Mouse (Mus musculus): Measurements from ENCODE around the gene Hip1.
"Not testable (repeated sequence)": the region's sequence is repeated elsewhere in the genome, so short reads cannot be mapped to it uniquely, and the experiment has no call there.

Hip1 gene

GRCm38 (mm10) chr5:135494183-135494910 is 50.6 kb downstream of the Hip1 start:
- DNase-seq (ENCODE audit: low read depth in 2 of 2, low spot score in 2 of 2): no peak

GRCm38 (mm10) chr5:135493095-135493494 is 51.8 kb downstream of the Hip1 start:
- no peak for DNase-seq (ENCODE audit: low read depth in 2 of 2, low spot score in 2 of 2)

GRCm38 (mm10) chr5:135492126-135492525 is 52.8 kb downstream of the Hip1 start:
- no peak for DNase-seq (ENCODE audit: low read depth in 2 of 2, low spot score in 2 of 2)

- no peak for DNase-seq (ENCODE audit: low read depth in 2 of 2, low spot score in 2 of 2)
Observed at GRCm38 (mm10) chr5:135489695-135490294, 55.1 kb downstream of the Hip1 start.

GRCm38 (mm10) chr5:135488881-135489694 is 55.8 kb downstream of the Hip1 start:
- DNase-seq (ENCODE audit: low read depth in 2 of 2, low spot score in 2 of 2): no peak

GRCm38 (mm10) chr5:135488222-135488880 is 56.6 kb downstream of the Hip1 start:
- no peak for DNase-seq (ENCODE audit: low read depth in 2 of 2, low spot score in 2 of 2)

GRCm38 (mm10) chr5:135485289-135485688 is 59.6 kb downstream of the Hip1 start:
- no peak for DNase-seq (ENCODE audit: low read depth in 2 of 2, low spot score in 2 of 2)

- not testable (repeated sequence) for DNase-seq (ENCODE audit: low read depth in 2 of 2, low spot score in 2 of 2)
Observed at GRCm38 (mm10) chr5:135483865-135484264, 61.1 kb downstream of the Hip1 start.

- no peak for DNase-seq (ENCODE audit: low read depth in 2 of 2, low spot score in 2 of 2)
Observed at GRCm38 (mm10) chr5:135478877-135479600, 65.9 kb downstream of the Hip1 start.

- no peak for DNase-seq (ENCODE audit: low read depth in 2 of 2, low spot score in 2 of 2)
Observed at GRCm38 (mm10) chr5:135476199-135476598, 68.7 kb downstream of the Hip1 start.

- no peak for DNase-seq (ENCODE audit: low read depth in 2 of 2, low spot score in 2 of 2)
Observed at GRCm38 (mm10) chr5:135472405-135472804, 72.5 kb downstream of the Hip1 start.

- no peak for DNase-seq (ENCODE audit: low read depth in 2 of 2, low spot score in 2 of 2)
Observed at GRCm38 (mm10) chr5:135471747-135472146, 73.2 kb downstream of the Hip1 start.

GRCm38 (mm10) chr5:135468280-135468679 is 76.6 kb downstream of the Hip1 start:
- DNase-seq (ENCODE audit: low read depth in 2 of 2, low spot score in 2 of 2): no peak

GRCm38 (mm10) chr5:135465833-135466291 is 79.1 kb downstream of the Hip1 start:
- DNase-seq (ENCODE audit: low read depth in 2 of 2, low spot score in 2 of 2): no peak

GRCm38 (mm10) chr5:135463380-135463779 is 81.5 kb downstream of the Hip1 start:
- DNase-seq (ENCODE audit: low read depth in 2 of 2, low spot score in 2 of 2): no peak

GRCm38 (mm10) chr5:135460833-135461173 is 84.1 kb downstream of the Hip1 start:
- no peak for DNase-seq (ENCODE audit: low read depth in 2 of 2, low spot score in 2 of 2)

GRCm38 (mm10) chr5:135460152-135460832 is 84.6 kb downstream of the Hip1 start:
- DNase-seq (ENCODE audit: low read depth in 2 of 2, low spot score in 2 of 2): no peak

GRCm38 (mm10) chr5:135459486-135459885 is 85.4 kb downstream of the Hip1 start:
- no peak for DNase-seq (ENCODE audit: low read depth in 2 of 2, low spot score in 2 of 2)

GRCm38 (mm10) chr5:135457961-135458360 is 87.0 kb downstream of the Hip1 start:
- no peak for DNase-seq (ENCODE audit: low read depth in 2 of 2, low spot score in 2 of 2)

- no peak for DNase-seq (ENCODE audit: low read depth in 2 of 2, low spot score in 2 of 2)
Observed at GRCm38 (mm10) chr5:135456515-135456914, 88.4 kb downstream of the Hip1 start.
